Mouse (Mus musculus): ENCODE results near the gene Camkk1.

Gene Camkk1

DNA sequence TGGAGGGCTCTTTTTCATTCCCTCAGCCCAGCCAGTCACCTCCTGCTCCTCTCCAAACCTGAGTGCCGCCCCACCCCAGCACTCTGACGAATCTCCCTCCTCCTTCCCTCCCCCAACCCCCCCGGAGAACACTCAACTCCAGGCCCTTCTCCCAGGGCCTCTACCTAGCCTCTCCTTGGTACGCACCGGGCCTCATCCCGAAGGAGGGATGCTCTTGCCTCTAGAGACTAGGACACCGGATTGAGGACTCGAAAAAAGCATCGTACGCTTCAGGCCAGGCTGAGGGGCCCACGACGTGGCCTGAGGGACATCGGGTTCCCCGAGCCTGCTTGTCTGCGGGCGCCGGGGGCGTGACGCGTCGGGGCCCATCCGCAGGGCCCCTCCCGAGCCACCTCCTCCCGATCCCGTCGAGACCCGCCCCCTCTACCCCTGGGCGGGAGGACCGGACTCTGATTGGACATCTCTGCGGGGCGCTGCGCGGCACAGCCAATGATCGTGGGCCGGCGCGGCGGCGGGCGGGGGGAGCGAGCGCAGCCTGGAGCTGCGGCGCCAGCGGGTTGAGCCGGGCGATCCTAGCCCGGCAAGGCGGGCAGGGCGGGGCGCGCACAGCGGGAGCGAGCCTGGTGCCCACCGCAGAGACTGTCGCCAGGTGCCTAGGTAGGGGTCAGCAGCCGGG lies at the start of gene Camkk1:
Gene Camkk1, plus strand, starts transcription at position 538 of the 676 bp plus-strand sequence.
- DNase-seq: peak; percentile 96

DNA sequence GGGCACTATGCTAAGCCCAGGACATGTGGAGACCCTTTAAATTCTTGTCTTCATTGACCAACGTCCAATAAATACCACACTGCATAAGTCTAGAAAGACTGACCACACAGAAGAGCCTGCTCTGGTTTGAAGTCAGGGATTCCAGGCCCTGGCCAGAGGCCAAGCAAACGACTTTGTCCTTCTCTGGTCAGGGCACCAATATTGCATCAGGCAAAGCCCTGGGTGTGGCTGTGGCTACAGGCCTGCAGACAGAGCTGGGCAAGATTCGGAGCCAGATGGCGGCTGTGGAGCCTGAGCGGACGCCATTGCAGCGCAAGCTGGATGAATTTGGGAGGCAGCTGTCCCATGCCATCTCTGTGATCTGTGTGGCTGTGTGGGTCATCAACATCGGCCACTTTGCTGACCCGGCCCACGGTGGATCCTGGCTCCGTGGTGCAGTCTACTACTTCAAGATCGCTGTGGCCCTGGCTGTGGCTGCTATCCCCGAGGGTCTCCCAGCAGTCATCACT lies 43.8 kb upstream of the Camkk1 start:
- no peak for DNase-seq

DNA sequence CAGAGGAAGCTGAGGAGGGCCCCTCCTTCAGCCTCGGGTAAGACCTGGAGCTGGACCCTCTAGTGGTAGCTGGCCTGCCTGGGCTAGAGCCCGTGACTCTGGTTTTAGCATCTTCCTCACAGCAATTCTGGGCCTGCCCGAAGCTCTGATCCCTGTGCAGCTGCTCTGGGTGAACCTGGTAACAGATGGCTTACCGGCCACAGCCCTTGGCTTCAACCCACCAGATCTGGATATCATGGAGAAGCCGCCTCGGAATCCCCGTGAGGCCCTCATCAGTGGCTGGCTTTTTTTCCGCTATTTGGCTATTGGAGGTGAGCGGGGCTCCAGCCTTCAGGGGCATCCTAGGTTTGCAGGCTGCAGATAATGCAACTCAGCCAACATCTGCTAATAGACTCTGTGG lies 36.3 kb upstream of the Camkk1 start:
- no peak for DNase-seq

DNA sequence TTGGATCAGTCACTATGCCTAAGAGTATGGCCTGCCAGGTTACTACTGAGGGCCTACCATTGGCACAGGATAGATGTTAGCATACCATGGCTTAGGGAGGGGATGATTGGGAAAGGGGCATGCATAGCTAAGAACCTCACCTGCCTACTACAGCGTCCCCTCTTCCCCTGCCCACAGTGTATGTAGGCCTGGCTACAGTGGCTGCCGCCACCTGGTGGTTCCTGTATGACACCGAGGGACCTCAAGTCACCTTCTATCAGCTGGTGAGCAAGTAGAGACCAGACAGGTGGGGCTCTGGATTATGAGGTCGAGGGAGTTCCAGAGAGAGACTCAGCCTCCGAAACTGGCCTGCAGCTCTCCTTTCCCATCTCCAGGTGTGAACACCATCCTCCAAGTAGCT lies 35.5 kb upstream of the Camkk1 start:
- peak; percentile 64 for DNase-seq

DNA sequence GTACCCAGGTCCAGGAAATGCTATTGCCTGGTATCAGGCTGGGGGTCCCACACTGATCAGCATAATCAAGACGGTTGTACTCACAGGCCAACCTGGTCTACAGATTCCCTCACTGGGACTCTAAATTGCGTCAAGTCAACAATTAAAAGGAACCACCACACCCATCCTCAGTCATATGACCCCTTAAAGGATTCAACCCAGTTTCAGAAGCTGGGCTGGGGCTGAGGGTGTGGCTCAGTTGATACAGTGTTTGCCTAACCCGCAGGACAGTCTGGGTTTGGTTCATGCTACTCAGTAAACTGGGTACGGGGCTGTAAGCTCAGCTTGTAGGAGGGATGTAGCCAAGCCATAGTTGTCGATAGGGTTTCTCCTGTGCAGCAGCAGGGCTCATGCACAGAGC lies 32.1 kb upstream of the Camkk1 start:
- no peak for DNase-seq

DNA sequence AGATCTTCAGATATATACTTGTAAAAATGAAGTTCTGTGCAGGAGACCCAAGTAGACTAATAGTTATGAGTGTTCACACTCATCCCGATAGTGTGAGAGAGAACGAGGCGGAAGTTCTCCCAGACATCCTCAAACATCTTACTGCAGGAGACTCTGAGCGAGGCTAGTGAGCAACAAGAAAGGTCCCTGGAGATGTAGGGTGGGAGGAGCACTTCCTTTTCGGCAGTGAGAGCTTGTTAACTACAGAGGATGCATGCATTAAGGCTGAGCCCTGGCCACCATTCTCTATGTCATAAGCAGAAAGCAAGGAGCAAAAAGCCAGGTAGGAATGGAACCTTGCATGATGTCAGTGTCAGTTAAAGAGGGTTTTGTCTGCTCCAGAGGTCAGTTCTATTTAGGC lies 31.6 kb upstream of the Camkk1 start:
- no peak for DNase-seq

DNA sequence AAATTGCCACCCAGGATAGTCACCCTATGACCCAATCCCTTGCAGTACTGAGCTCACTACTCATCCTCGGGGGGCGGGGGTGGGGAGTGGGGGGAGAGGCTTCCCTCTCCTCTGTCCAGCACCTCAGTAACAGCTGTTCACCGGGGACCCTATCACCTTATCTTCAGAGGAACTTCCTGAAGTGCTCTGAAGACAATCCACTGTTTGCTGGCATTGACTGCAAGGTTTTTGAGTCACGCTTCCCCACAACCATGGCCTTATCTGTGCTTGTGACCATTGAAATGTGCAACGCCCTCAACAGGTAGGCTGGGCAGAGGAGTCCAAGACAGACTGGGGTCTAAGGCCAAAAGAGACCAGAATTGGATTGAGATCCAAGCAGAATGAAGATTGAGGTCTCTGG lies 31.0 kb upstream of the Camkk1 start:
- no peak for DNase-seq

DNA sequence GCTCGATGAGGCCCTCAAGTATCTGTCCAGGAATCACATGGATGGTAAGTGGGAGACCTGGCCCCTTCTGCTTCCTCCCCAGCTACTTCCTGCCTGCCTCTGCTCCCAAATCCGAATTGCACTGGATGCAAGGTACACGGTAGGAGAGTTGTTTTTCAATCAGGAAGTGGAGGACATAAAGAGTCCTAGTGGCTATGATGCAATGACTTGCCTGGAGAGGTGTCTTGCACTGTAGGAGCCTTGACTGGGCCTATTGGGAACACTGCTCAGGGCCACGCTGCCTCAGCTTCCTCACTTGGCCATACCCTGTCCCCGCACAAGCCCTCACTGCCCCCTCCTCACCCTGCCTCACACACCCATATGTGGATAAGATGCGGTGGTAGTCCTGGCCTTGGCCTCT lies 29.8 kb upstream of the Camkk1 start:
- DNase-seq: no peak

DNA sequence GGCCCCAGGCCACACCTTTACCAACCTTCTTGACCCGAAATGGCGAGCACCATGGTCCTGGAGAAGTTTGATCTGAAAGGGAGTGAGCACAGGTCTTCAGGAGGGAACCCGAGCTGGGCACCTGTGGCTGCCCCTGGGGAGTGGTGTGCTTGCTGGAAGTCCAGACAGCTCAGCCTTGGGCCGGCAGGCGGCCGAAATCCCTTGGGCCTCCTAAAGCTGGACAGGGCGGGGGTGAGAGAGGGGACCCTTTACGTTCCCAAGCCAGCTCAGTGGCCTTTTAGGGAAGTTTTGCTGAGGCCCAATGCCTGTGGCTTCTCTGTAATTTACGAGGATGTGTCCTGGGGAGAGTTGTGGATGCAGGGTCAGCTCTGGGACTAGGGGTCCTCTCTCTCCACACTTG lies 28.1 kb upstream of the Camkk1 start:
- DNase-seq: no peak

DNA sequence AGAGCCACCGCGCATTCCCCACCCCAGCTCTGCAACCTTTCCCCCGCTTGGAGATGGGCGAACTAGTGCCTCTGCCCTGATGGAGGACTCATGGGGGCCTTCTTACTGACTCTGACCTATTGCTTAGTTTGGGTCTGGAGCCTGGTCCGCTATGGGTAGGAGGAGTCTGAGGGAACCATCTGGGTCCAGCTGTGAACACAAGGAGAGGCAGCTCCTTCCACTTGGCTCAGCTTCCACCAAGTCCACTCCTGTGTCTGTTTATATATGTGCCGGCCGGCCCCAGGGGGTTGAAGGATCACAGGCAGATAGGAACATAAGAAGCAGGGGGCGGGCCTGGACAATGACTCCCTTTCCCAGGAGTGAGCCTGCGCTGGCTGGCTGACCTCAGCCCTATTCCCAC lies 26.8 kb upstream of the Camkk1 start:
- DNase-seq: no peak

DNA sequence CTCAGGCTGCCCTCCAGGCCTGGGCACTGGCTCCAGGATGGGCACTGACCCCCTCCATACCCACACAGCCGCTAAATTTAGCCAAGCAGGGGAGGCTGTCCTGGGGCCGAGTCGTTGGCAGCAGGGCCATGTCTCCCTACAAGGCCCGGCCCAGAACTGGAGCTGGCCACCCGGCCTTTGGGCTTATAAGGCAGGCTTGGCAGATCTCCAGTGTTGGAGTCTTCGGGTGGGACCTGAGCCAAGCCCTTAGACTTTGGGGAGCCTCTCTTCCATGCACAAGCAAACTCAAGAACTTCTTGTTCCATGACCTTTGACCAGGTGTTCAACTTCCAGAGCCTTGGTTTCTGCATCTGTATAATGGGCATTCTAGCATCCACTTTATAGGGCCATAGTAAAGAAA lies 22.5 kb upstream of the Camkk1 start:
- DNase-seq: peak; percentile 10

DNA sequence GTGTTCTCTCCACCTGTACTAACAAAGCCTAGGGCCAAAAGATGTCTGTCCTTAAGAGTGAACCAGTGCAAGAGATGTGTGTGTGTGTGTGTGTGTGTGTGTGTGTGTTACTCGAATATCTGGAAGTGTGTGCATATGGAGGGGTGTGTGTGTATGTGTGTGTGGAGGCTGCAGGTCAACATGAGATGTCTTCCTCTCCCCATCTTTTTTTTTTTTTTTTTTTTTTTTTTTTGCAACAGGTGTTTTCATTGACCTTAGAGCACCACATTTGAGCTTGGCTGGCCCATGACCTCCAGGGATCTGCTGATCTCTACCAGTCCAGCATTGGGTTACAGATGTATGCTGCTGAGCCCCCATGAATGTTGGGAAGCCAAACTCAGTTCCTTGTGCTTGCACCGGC lies 22.0 kb upstream of the Camkk1 start:
- DNase-seq: no peak

DNA sequence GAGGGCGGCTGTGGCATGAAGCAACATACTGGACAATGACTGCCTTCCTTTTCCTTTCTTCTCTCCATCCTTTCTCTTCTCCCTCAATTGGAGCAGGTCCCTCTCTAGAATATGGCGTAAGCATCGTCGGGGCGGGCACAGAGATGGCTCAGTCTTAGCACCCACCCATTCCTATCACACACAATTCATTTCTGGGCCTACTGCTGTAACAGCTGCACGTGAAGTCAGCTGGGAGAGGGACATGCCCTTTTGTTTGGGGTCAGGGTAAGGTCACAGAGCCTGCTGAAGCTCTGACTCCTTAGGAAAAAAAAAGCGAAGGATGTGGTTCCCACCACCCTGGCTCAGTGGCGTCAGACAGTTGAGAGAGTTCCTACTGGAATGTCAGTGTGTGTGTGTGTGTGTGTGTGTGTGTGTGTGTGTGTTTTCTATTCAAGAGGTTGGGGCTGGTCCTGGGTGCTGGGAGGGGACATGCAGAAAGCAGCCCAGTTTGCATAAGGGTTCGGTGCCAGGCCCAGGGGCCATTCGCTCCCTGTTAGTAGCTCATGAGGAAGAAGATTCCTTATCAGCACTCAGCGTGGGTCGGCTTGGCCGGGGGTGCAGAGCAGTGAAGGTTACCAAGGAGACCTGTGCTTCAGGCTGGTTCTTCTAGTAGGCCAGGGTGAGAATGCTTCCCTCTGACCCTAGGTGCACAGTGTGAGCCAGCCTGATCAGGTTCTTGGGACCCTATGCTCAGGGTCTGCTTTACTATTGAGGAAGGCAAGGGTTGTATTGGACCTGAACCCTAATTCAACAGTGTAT lies 21.1 kb upstream of the Camkk1 start:
- DNase-seq: peak; percentile 10

DNA sequence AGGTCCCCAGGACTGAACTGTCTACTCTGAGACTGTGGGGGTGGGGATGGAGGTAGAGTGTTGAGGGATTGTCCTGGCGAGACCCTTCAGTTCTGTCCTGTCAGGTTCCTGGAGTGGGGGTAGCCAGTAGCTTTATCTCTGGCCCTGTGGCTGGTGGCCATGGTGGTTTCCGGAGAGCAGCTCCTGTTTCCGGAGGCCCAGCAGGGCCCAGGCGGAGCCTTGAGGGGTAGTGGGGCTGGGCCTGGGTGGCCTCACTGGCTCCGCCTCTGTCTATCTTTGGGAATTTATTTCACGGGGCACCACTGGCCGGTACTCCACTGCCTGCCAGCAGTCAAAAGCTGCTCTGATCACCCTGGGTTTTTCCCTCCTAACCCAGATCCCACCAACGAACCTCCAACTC lies 20.0 kb upstream of the Camkk1 start, which contains the start of gene P2rx1:
Gene P2rx1, plus strand, starts transcription at position 333 of the 400 bp plus-strand sequence.
- DNase-seq: no peak

DNA sequence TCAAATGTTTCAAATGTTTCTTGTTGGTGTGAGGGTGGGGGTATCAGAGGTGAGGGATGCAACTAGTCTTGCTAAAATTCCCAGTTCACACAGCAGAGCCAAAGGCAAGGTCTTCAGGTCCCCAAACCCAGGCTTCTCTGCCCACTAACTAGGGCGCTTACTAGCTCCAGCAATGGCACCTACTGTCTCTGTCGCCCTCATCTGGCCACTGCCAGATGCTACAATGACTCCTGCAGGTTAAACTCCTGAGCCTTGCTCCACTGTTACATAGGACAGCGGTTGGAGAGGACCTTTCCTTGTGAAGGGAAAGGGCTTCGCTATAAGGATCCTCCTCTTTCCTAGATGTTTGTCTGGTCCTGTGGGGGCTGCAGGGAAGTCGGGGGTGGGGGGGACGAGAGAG lies 17.8 kb upstream of the Camkk1 start:
- DNase-seq: peak; percentile 87

DNA sequence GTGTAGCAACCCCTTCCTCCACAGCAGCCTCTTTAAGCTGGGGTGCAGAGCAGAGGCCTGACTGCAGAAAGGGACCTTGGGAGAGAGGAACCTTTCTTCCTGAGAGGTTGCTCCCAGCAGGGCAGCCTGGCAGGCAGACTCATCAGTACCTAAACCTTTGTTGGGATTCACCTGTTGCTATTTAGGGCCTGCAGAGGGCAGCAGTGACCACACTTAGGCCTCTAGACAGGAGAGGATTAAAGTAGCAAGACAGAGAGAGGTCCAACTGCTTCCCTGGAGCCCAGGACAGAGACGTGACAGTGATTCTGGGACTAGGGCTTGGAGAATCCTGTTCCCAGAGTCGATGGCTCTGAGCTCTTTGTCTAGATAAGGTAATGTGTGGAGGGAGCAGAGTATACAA lies 12.4 kb upstream of the Camkk1 start:
- DNase-seq: peak; percentile 70

DNA sequence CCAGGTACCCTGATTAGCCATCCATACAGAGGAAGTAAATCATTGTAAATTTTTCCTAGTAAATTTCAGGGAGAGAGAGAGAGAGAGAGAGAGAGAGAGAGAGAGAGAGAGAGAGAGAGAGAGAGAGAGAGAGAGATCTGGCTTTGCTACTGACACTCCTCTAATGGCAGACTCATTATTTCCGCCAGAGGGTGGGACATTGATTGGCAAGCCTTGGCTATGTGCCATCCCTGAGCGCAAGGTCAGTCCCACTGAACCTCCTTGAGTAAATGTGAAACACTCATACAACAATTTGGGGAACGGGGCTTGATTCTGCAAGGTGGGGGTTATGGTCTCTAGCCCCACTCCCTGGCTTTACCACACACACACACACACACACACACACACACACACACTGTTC lies 11.7 kb upstream of the Camkk1 start:
- peak; percentile 19 for DNase-seq

DNA sequence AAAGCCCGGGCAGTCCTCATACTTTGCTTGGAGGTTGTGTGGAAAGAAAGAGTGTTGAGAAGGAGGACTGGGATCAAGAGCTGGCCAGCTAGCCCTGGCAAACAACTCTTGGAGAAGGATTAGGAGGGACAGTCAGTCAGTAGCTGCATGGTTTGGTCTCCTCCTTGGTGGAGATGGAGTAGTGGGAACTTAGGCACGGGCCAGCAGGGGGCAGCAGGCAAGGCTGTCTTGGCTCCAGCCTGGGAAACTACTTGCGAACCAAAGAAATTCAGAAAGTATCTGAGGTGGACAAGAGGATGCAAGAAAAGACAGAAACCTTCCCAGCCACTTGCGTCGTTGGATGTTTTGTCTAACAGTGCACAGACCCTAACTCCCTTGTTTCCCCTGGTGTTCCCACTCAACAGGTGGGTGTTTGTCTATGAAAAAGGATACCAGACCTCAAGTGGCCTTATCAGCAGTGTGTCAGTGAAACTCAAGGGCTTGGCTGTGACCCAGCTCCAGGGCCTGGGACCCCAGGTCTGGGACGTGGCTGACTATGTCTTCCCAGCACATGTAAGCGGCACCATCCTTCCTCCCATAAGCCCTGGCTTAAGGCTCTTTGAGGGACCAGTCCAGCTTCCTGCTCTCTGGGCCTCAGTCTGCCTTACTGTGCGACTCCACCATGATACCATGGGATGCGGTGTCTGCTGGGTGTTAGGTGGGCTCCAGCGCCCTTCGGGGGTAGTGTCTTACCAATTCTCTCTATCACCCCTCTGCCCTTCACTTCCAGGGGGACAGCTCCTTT lies 10.9 kb upstream of the Camkk1 start:
- peak; percentile 91 for DNase-seq

DNA sequence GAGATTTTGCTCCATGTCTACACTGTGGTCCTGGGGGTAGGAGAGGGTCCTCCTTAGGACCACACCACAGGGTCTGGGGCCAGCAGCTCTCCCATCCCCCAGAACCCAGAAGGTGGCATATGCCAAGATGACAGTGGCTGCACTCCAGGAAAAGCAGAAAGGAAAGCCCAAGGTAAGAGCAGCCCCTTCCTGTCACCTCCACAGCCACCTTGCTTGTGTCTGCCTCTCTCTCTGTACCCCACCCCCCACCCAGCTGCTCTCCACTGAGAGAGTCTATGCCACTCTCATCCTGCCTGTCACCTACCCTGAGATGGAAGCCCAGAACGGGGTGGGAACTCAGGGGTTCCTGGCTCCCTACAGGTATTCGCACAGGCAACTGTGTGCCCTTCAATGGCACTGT lies 10.0 kb upstream of the Camkk1 start:
- peak; percentile 61 for DNase-seq

DNA sequence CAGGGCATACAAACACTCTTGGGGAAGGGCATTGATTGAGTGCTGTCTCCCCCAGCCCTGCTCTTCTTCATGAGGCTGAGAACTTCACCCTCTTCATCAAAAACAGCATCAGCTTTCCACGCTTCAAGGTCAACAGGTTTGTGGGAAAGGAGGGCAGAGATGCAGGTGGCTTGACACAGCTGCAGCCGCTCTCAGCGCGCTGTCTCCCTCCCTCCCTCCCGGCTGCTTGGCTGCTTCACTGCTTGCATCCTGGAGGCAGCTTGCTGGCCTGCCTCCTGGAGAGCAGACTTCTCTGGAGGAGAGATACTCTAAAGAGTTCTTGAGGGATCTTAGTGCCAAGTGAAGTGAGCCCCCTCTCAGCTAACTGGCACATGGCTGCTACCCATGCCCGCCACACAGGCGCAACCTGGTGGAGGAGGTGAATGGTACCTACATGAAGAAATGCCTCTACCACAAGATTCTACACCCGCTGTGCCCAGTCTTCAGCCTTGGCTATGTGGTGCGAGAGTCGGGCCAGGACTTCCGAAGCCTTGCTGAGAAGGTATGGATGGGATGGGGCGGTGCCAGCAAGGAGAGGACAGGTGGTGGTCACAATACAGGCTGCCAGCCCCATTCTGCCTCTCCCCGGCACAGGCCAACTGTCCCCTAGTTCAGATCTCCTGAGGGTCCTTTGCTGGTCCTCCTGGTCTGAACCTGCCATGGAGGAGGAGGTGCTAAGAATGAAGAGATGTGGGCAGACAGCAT lies 9.1 kb upstream of the Camkk1 start:
- peak; percentile 68 for DNase-seq

DNA sequence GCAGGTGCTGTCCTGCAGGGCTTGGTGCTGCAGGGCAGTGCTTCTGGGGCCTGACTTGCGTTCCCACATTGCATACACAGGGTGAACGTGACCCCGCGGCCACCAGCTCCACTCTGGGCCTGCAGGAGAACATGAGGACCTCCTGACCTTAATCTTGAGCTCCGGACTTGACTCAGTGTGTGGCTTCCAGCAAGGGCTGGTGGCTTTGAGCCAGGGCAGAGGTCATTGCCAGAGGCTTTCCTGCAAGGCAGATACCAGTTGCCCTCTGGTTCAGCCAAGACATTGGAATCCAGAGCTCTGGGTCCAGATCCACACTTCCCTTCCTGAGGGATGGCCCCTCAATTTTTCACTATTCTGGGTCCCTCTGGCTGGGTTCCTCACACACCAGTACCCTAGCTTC lies 4.8 kb upstream of the Camkk1 start:
- peak; percentile 46 for DNase-seq

DNA sequence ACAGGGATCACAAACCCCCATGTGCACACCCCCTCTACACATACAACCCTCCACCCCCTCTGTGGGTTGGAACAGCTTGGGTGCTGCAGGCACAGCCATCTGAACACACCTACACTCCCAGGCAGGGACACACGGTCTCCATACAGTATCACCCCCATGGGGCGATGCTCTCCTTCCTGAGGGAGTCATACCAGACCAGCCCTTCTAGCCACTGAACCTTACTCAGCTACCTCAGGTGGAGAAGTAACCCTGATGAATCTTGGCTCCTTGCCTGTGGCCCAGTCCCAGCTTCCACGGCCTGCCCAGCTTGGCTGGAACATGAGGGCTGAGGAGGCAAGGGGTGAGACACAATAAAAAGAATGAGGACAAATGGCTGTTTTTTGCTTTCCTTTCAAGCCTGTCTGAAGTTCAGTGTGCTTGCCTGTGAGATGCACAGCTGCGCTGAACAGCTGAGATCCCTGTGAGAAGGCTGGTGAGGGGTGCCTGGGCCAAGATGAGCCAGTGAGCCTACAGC lies 3.9 kb upstream of the Camkk1 start:
- DNase-seq: peak; percentile 73

Data from thymus, postnatal 4 days (tissue).